Comparison of ENCODE assay signal across 8 mouse cellular contexts in genomic region chr11:53479171-53479782, GRCm38 (mm10). TPM values are rescaled to one million over a fixed set of nuclear protein-coding genes. Genes with fewer than 3 reads are reported as not detected.
A peak's percentile ranks its signal among the peaks of the same experiment; 100 is the strongest.
DNase-seq lines count a peak whose midpoint lies in the region; ATAC-seq and TF ChIP-seq lines count a peak whose summit lies in the region.

No protein-coding gene starts in this region.

- H3K27ac ChIP-seq in bone marrow macrophage, adult 2 months (ENCODE audit: insufficient read depth, low read depth, low read length) = no peak overlapping the region
- H3K27ac ChIP-seq in forebrain, embryonic 11.5 days (ENCODE audit: low read depth, low read length) = no peak overlapping the region
- no peak overlapping the region for H3K27ac ChIP-seq in limb, embryonic 12.5 days
- 0 out of 2 replicates have a peak overlapping the region, but pooled peaks have one; percentile 0 for H3K27ac ChIP-seq in olfactory bulb, adult 2 months (ENCODE audit: insufficient read depth, low read depth, low read length)

- peak; percentile 38 for DNase-seq in kidney, adult 18-20 months
- DNase-seq in kidney, adult 8-10 months = no peak
- peak; percentile 63 for DNase-seq in forebrain, embryonic 11.5 days (ENCODE audit: low spot score)
- DNase-seq in layer of hippocampus, adult 8-10 months (ENCODE audit: low spot score in 2 of 2) = no peak

- TF ChIP-seq POLR2A in bone marrow macrophage, adult 2 months (IDR thresholded peaks at IDR 0.05; ENCODE audit: borderline replicate concordance, low read depth, low read length) = no peak
- no peak for TF ChIP-seq POLR2A in olfactory bulb, adult 2 months (IDR thresholded peaks at IDR 0.05; ENCODE audit: insufficient read depth, low read depth, low read length)

- H3K4me3 ChIP-seq in bone marrow macrophage, adult 2 months (ENCODE audit: insufficient read depth, low read length) = peak overlapping the region; percentile 57
- H3K4me3 ChIP-seq in forebrain, embryonic 11.5 days (ENCODE audit: low read depth, low read length) = peak overlapping the region; percentile 42
- H3K4me3 ChIP-seq in limb, embryonic 12.5 days (replicated peaks) = peak overlapping the region; percentile 49
- peak overlapping the region; percentile 57 for H3K4me3 ChIP-seq in olfactory bulb, adult 2 months (ENCODE audit: insufficient read depth, low read depth, low read length)

- peak overlapping the region; percentile 16 for H3K9ac ChIP-seq in forebrain, embryonic 11.5 days (ENCODE audit: low read length)
- peak overlapping the region; percentile 45; the same call in 1 of the 2 replicates for H3K9ac ChIP-seq in limb, embryonic 12.5 days (replicated peaks)

- H3K36me3 ChIP-seq in forebrain, embryonic 11.5 days (ENCODE audit: control insufficient read depth, insufficient read depth, low read length) = no peaks in the 10 kb centered on the region
- H3K36me3 ChIP-seq in limb, embryonic 12.5 days = no peaks in the 10 kb centered on the region

- H3K4me1 ChIP-seq in bone marrow macrophage, adult 2 months (ENCODE audit: control insufficient read depth, insufficient read depth, low read length) = no peaks in the 10 kb centered on the region
- H3K4me1 ChIP-seq in forebrain, embryonic 11.5 days (replicated peaks; ENCODE audit: control insufficient read depth, insufficient read depth, low read length) = peaks cover 17% of the 10 kb centered on the region
- peaks cover 18% of the 10 kb centered on the region for H3K4me1 ChIP-seq in limb, embryonic 12.5 days (replicated peaks)
- H3K4me1 ChIP-seq in olfactory bulb, adult 2 months (ENCODE audit: control insufficient read depth, insufficient read depth, low read length) = peaks cover 19% of the 10 kb centered on the region

- peaks cover 5% of the 10 kb centered on the region; the same call in 1 of the 2 replicates for H3K9me3 ChIP-seq in forebrain, embryonic 11.5 days (ENCODE audit: control insufficient read depth, low read length)
- no peaks in the 10 kb centered on the region for H3K9me3 ChIP-seq in limb, embryonic 12.5 days

- 2% methylated on average over 59 of the region's 62 CpGs for WGBS in forebrain, embryonic 11.5 days
- 1% methylated on average over 62 of the region's 62 CpGs for WGBS in limb, embryonic 12.5 days
- 1% methylated on average over 62 of the region's 62 CpGs for WGBS in olfactory bulb, adult 2 months

- H3K27me3 ChIP-seq in forebrain, embryonic 11.5 days (ENCODE audit: control insufficient read depth, insufficient read depth, low read length) = peaks cover 40% of the 10 kb centered on the region
- H3K27me3 ChIP-seq in limb, embryonic 12.5 days = peaks cover 82% of the 10 kb centered on the region

- TF ChIP-seq CTCF in bone marrow macrophage, adult 2 months (IDR thresholded peaks at IDR 0.05; ENCODE audit: low read depth, low read length) = no peak
- no peak for TF ChIP-seq CTCF in olfactory bulb, adult 2 months (IDR thresholded peaks at IDR 0.05; ENCODE audit: insufficient read depth, low read depth, low read length)

- peak overlapping the region; percentile 64 for H3K4me2 ChIP-seq in forebrain, embryonic 11.5 days (ENCODE audit: low read depth, low read length, severe bottlenecking)
- H3K4me2 ChIP-seq in limb, embryonic 12.5 days = peak overlapping the region; percentile 79

- no peak for ATAC-seq in forebrain, embryonic 11.5 days (replicated peaks; ENCODE audit: low FRiP score)
- peak; percentile 57; the same call in 1 of the 2 replicates for ATAC-seq in limb, embryonic 12.5 days (ENCODE audit: insufficient number of reproducible peaks, insufficient read depth, low FRiP score, low TSS enrichment, low read depth)
- ATAC-seq in megakaryocyte progenitor cell, adult 5-6 weeks (replicated peaks; ENCODE audit: poor library complexity) = no peak

RNA-seq across cellular contexts. Expression of gene Gm9945, which starts 0.7 kb away (rescaled TPM):
- polyA plus RNA-seq in bone marrow macrophage, adult 2 months (2012; ENCODE audit: insufficient read depth, insufficient read length, missing spikeins) = not detected in 2 replicates
- not detected in 2 replicates for polyA plus RNA-seq in forebrain, embryonic 11.5 days (2014; fragmentation: Nextera tagmentation; extraction: Ambion mirVana)
- polyA plus RNA-seq in limb, embryonic 12.5 days (2016; fragmentation: Nextera tagmentation; extraction: Ambion mirVana) = not detected in 2 replicates
- polyA plus RNA-seq in olfactory bulb, adult 2 months (2012; ENCODE audit: insufficient read depth, insufficient read length, low replicate concordance, missing spikeins) = not detected in 2 replicates
- not detected in 2 replicates for total RNA-seq in megakaryocyte progenitor cell, adult 5-6 weeks (2015)
- not detected in 2 replicates for total RNA-seq in megakaryocyte progenitor cell, adult 5-6 weeks (2017)
- 1 to 10 TPM; 1.8 to 4.9 (median 2.8) TPM for total RNA-seq in layer of hippocampus, adult 8-10 months (2022)

RNA-seq across cellular contexts. Expression of gene Sowaha, which starts 0.8 kb away (rescaled TPM):
- not detected in 2 replicates for polyA plus RNA-seq in bone marrow macrophage, adult 2 months (2012; ENCODE audit: insufficient read depth, insufficient read length, missing spikeins)
- polyA plus RNA-seq in forebrain, embryonic 11.5 days (2014; fragmentation: Nextera tagmentation; extraction: Ambion mirVana) = 0.76 and 0.77 TPM in 2 replicates
- polyA plus RNA-seq in limb, embryonic 12.5 days (2016; fragmentation: Nextera tagmentation; extraction: Ambion mirVana) = 0.24 and 0.32 TPM in 2 replicates
- not detected in 2 replicates for polyA plus RNA-seq in olfactory bulb, adult 2 months (2012; ENCODE audit: insufficient read depth, insufficient read length, low replicate concordance, missing spikeins)
- total RNA-seq in megakaryocyte progenitor cell, adult 5-6 weeks (2015) = 0.73 and 0.79 TPM in 2 replicates
- 0.29 and 0.91 TPM in 2 replicates for total RNA-seq in megakaryocyte progenitor cell, adult 5-6 weeks (2017)
- 100 to 1,000 TPM in 2 of 4 experiments, 10 to 100 TPM in 2; 91.6 to 119 (median 104) TPM for total RNA-seq in layer of hippocampus, adult 8-10 months (2022)

RNA-seq across cellular contexts. Expression of gene Gm9837, which starts 9.0 kb away (rescaled TPM):
- not detected in 2 replicates for polyA plus RNA-seq in bone marrow macrophage, adult 2 months (2012; ENCODE audit: insufficient read depth, insufficient read length, missing spikeins)
- polyA plus RNA-seq in forebrain, embryonic 11.5 days (2014; fragmentation: Nextera tagmentation; extraction: Ambion mirVana) = not detected in 2 replicates
- not detected in 2 replicates for polyA plus RNA-seq in limb, embryonic 12.5 days (2016; fragmentation: Nextera tagmentation; extraction: Ambion mirVana)
- not detected in 2 replicates for polyA plus RNA-seq in olfactory bulb, adult 2 months (2012; ENCODE audit: insufficient read depth, insufficient read length, low replicate concordance, missing spikeins)
- not detected in 2 replicates for total RNA-seq in megakaryocyte progenitor cell, adult 5-6 weeks (2015)
- total RNA-seq in megakaryocyte progenitor cell, adult 5-6 weeks (2017) = not detected in 2 replicates
- total RNA-seq in layer of hippocampus, adult 8-10 months (2022) = under 1 TPM in 1 of 4 experiments, not detected in 3; 0.69 TPM

RNA-seq across cellular contexts. Expression of gene Shroom1, which starts 22.3 kb away (rescaled TPM):
- 0.17 TPM in 1 of 2 replicates, not detected in the other for polyA plus RNA-seq in bone marrow macrophage, adult 2 months (2012; ENCODE audit: insufficient read depth, insufficient read length, missing spikeins)
- 1.1 and 1.8 TPM in 2 replicates for polyA plus RNA-seq in forebrain, embryonic 11.5 days (2014; fragmentation: Nextera tagmentation; extraction: Ambion mirVana)
- polyA plus RNA-seq in limb, embryonic 12.5 days (2016; fragmentation: Nextera tagmentation; extraction: Ambion mirVana) = 6.3 and 6.8 TPM in 2 replicates
- not detected in 2 replicates for polyA plus RNA-seq in olfactory bulb, adult 2 months (2012; ENCODE audit: insufficient read depth, insufficient read length, low replicate concordance, missing spikeins)
- 0.02 TPM in 1 of 2 replicates, not detected in the other for total RNA-seq in megakaryocyte progenitor cell, adult 5-6 weeks (2015)
- not detected in 2 replicates for total RNA-seq in megakaryocyte progenitor cell, adult 5-6 weeks (2017)
- 1 to 10 TPM; 4.7 to 5.9 (median 5.1) TPM for total RNA-seq in layer of hippocampus, adult 8-10 months (2022)

RNA-seq across cellular contexts. Expression of gene Gm10447, which starts 22.4 kb away (rescaled TPM):
- polyA plus RNA-seq in bone marrow macrophage, adult 2 months (2012; ENCODE audit: insufficient read depth, insufficient read length, missing spikeins) = not detected in 2 replicates
- polyA plus RNA-seq in forebrain, embryonic 11.5 days (2014; fragmentation: Nextera tagmentation; extraction: Ambion mirVana) = not detected in 2 replicates
- polyA plus RNA-seq in limb, embryonic 12.5 days (2016; fragmentation: Nextera tagmentation; extraction: Ambion mirVana) = 0.36 and 0.38 TPM in 2 replicates
- not detected in 2 replicates for polyA plus RNA-seq in olfactory bulb, adult 2 months (2012; ENCODE audit: insufficient read depth, insufficient read length, low replicate concordance, missing spikeins)
- total RNA-seq in megakaryocyte progenitor cell, adult 5-6 weeks (2015) = not detected in 2 replicates
- not detected in 2 replicates for total RNA-seq in megakaryocyte progenitor cell, adult 5-6 weeks (2017)
- under 1 TPM; 0.12 to 0.33 (median 0.17) TPM for total RNA-seq in layer of hippocampus, adult 8-10 months (2022)

Comparison
In these comparisons a context has a peak if more than half of its experiments do, and no peak if none do; other contexts are left out.
1. DNase-seq: peak in kidney, adult 18-20 months (single experiment) and forebrain, embryonic 11.5 days (single experiment); none in kidney, adult 8-10 months (0 of 2) and layer of hippocampus, adult 8-10 months (0 of 2).
2. Peak in every context shown above with its lines, with median percentiles within 50 percentile points of each other: H3K4me3 ChIP-seq.